10 mouse cellular contexts compared by ENCODE assay signal in genomic region chr6:43242061-43242460, GRCm38 (mm10). TPM values are rescaled to one million over a fixed set of nuclear protein-coding genes. Genes with fewer than 3 reads are reported as not detected.
DNase-seq lines count a peak whose midpoint lies in the region; ATAC-seq lines count a peak whose summit lies in the region.
"Had no signal": no experiment of that assay in that cellular context is flagged by ENCODE, and none has a peak within 500 bp of the region (broad histone marks: within the 10 kb centered on the region; RNA-seq: fewer than 3 reads in every experiment).

No protein-coding gene starts in this region.

- no peak for ATAC-seq in limb, embryonic 11.5 days (ENCODE audit: insufficient number of reproducible peaks, low FRiP score, low TSS enrichment, low read depth)
- no peak for ATAC-seq in intestine, embryonic 15.5 days

- H3K27me3 ChIP-seq in limb, embryonic 11.5 days (ENCODE audit: control insufficient read depth, insufficient read depth, low read length), result no peaks in the 10 kb centered on the region
- no peaks in the 10 kb centered on the region for H3K27me3 ChIP-seq in limb, embryonic 10.5 days (ENCODE audit: low read depth, poor library complexity, severe bottlenecking)
- H3K27me3 ChIP-seq in intestine, embryonic 15.5 days (replicated peaks), result no peaks in the 10 kb centered on the region

- H3K4me1 ChIP-seq in limb, embryonic 11.5 days (ENCODE audit: control insufficient read depth, insufficient read depth, low read length), result no peaks in the 10 kb centered on the region
- H3K4me1 ChIP-seq in limb, embryonic 10.5 days, result no peaks in the 10 kb centered on the region
- H3K4me1 ChIP-seq in intestine, embryonic 15.5 days (replicated peaks), result no peaks in the 10 kb centered on the region

- H3K9ac ChIP-seq in limb, embryonic 11.5 days (ENCODE audit: low read length), result no peak overlapping the region
- no peak overlapping the region for H3K9ac ChIP-seq in intestine, embryonic 15.5 days

- H3K4me3 ChIP-seq in limb, embryonic 11.5 days (ENCODE audit: low read depth, low read length), result no peak overlapping the region
- no peak overlapping the region for H3K4me3 ChIP-seq in limb, embryonic 10.5 days
- H3K4me3 ChIP-seq in intestine, embryonic 15.5 days (replicated peaks), result no peak overlapping the region

- no peak overlapping the region for H3K4me2 ChIP-seq in limb, embryonic 11.5 days (ENCODE audit: low read depth, severe bottlenecking)
- H3K4me2 ChIP-seq in intestine, embryonic 15.5 days (replicated peaks), result no peak overlapping the region

- DNase-seq in cerebellum, postnatal 10 days, result peak; percentile 57 to 63
- no peak for DNase-seq in cerebellum, adult 9-11 months
- DNase-seq in limb, embryonic 11.5 days (ENCODE audit: low spot score), result peak; percentile 26
- no peak for DNase-seq in limb, embryonic 10.5 days (ENCODE audit: low spot score)
- DNase-seq in NIH3T3 (ENCODE audit: low read depth), result peak; percentile 49
- DNase-seq in lung, postnatal 10 days, result peak; percentile 45
- DNase-seq in MN1 (ENCODE audit: low spot score), result no peak
- DNase-seq: cerebellum, adult 9-10 months; gastrocnemius, postnatal 36 days had no signal

- H3K27ac ChIP-seq in limb, embryonic 11.5 days (replicated peaks; ENCODE audit: low read depth, low read length), result no peak overlapping the region
- H3K27ac ChIP-seq in limb, embryonic 10.5 days, result no peak overlapping the region
- no peak overlapping the region for H3K27ac ChIP-seq in intestine, embryonic 15.5 days

- no peaks in the 10 kb centered on the region for H3K36me3 ChIP-seq in limb, embryonic 11.5 days (ENCODE audit: control insufficient read depth, insufficient read depth, low read length)
- H3K36me3 ChIP-seq in limb, embryonic 10.5 days, result no peaks in the 10 kb centered on the region
- no peaks in the 10 kb centered on the region for H3K36me3 ChIP-seq in intestine, embryonic 15.5 days

- WGBS in limb, embryonic 11.5 days, result 16% methylated on average over 4 of the region's 4 CpGs
- 14% methylated on average over 4 of the region's 4 CpGs for WGBS in limb, embryonic 10.5 days
- WGBS in intestine, embryonic 15.5 days, result 10% methylated on average over 4 of the region's 4 CpGs

- H3K9me3 ChIP-seq in limb, embryonic 11.5 days (ENCODE audit: control insufficient read depth, low read length), result no peaks in the 10 kb centered on the region
- H3K9me3 ChIP-seq in limb, embryonic 10.5 days (replicated peaks), result no peaks in the 10 kb centered on the region
- no peaks in the 10 kb centered on the region for H3K9me3 ChIP-seq in intestine, embryonic 15.5 days

RNA-seq across cellular contexts. Expression of gene Olfr47, which starts 10.7 kb away (rescaled TPM):
- not detected in 2 replicates for polyA plus RNA-seq in limb, embryonic 11.5 days (2014; fragmentation: Nextera tagmentation; extraction: Ambion mirVana)
- polyA plus RNA-seq in limb, embryonic 10.5 days (2016; fragmentation: Nextera tagmentation; extraction: Ambion mirVana), result not detected in 2 replicates
- not detected in 2 replicates for polyA plus RNA-seq in intestine, embryonic 15.5 days (2015; fragmentation: Nextera tagmentation; extraction: Ambion mirVana)

RNA-seq across cellular contexts. Expression of gene Arhgef5, which starts 23.3 kb away (rescaled TPM):
- 5.1 and 7.5 TPM in 2 replicates for polyA plus RNA-seq in limb, embryonic 11.5 days (2014; fragmentation: Nextera tagmentation; extraction: Ambion mirVana)
- polyA plus RNA-seq in limb, embryonic 10.5 days (2016; fragmentation: Nextera tagmentation; extraction: Ambion mirVana), result 6.9 and 8.1 TPM in 2 replicates
- polyA plus RNA-seq in intestine, embryonic 15.5 days (2015; fragmentation: Nextera tagmentation; extraction: Ambion mirVana), result 18.4 and 19.2 TPM in 2 replicates

RNA-seq across cellular contexts. Expression of gene Olfr434, which starts 29.2 kb away (rescaled TPM):
- polyA plus RNA-seq in limb, embryonic 11.5 days (2014; fragmentation: Nextera tagmentation; extraction: Ambion mirVana), result not detected in 2 replicates
- not detected in 2 replicates for polyA plus RNA-seq in limb, embryonic 10.5 days (2016; fragmentation: Nextera tagmentation; extraction: Ambion mirVana)
- polyA plus RNA-seq in intestine, embryonic 15.5 days (2015; fragmentation: Nextera tagmentation; extraction: Ambion mirVana), result not detected in 2 replicates

RNA-seq across cellular contexts. Expression of gene Olfr435, which starts 45.1 kb away (rescaled TPM):
- not detected in 2 replicates for polyA plus RNA-seq in limb, embryonic 11.5 days (2014; fragmentation: Nextera tagmentation; extraction: Ambion mirVana)
- polyA plus RNA-seq in limb, embryonic 10.5 days (2016; fragmentation: Nextera tagmentation; extraction: Ambion mirVana), result not detected in 2 replicates
- polyA plus RNA-seq in intestine, embryonic 15.5 days (2015; fragmentation: Nextera tagmentation; extraction: Ambion mirVana), result not detected in 2 replicates

Comparison
In these comparisons a context has a peak if more than half of its experiments do, and no peak if none do; other contexts are left out.
1. DNase-seq: peak in cerebellum, postnatal 10 days (2 of 2), limb, embryonic 11.5 days (single experiment), NIH3T3 (single experiment) and lung, postnatal 10 days (single experiment); none in cerebellum, adult 9-11 months (single experiment), limb, embryonic 10.5 days (single experiment) and MN1 (single experiment).